Mouse (Mus musculus): ENCODE results near the gene Map3k5.

- TF ChIP-seq CTCF (IDR thresholded peaks at IDR 0.05; ENCODE audit: low read depth) (no peak), EP300 (IDR thresholded peaks at IDR 0.05; ENCODE audit: low read depth) (no peak)
These were observed 222.9 kb downstream of the Map3k5 start for GRCm38 (mm10) chr10:20157021-20157726.
